Mouse (Mus musculus): ENCODE results near the gene Myl6. TPM values are rescaled to one million over a fixed set of nuclear protein-coding genes. Genes with fewer than 3 reads are reported as not detected.

The Myl6 gene
- total RNA-seq (2023) = 738 TPM

DNA sequence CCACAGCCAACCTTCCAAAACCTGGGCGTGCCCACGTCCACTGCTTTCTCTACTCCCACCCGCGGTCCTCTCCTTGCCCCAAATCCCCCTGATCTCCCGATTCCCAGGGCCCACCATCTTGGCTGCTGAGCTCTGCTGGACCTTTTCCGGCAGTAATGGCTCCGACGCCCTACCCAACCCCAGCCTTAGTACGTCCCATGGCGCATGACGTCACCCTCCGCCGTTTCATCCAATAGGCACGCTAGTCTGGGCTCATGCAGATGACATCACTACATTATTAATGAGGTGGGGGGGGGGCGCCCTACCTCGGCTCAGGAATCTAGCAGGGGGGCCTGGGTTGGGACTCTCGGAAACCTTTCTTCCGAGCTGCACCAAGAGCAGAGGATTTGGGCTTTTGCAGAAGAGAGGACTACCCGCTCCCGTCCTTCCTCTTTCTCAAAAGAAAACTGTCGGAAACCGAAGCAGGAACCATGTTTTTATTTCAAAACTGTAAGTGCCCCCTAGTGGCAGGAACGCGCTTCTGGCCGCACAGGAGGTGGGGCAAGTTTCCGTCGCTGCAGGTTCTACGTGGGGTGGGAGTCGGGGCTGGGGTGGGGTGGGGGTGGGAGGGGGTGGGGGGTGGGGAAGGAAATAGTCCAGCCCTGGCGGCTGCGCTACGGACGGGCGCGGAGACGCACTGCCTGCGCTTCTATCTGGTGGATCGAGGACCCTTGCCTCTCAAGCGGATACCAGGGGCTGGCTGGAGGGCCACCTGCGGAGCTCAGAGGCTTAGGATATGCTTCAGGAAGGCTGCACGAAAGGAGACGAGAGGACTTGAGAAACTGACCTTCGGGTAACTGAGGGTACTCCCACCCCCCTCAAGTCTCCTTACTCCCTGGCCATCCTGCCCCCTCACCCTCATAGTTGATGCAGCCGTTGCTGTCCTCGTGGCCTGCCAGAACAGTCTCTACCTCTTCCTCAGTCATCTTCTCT lies at the start of gene Myl6:
Myl6 (minus strand) TSS at position 451 of the 972 bp plus-strand sequence.

GRCm38 (mm10) chr10:128525671-128526308 lies 31.8 kb upstream of the Myl6 start, which contains the start of gene Esyt1:
Gene Esyt1 (minus strand): TSS chr10:128525871.

GRCm38 (mm10) chr10:128498590-128498989 lies 4.6 kb upstream of the Myl6 start, which contains the start of gene Myl6b:
Gene Myl6b (minus strand): TSS chr10:128498685.

GRCm38 (mm10) chr10:128458719-128459408 lies 35.1 kb downstream of the Myl6 start, which contains the start of gene Smarcc2:
Gene Smarcc2 (plus strand): TSS chr10:128459248.

Other genes with a start within 250 kb of the Myl6 start
- gene Apon, start 240.0 kb downstream of the Myl6 start, total RNA-seq (2023) = not detected
- gene Apof, start 225.5 kb downstream of the Myl6 start, total RNA-seq (2023) = not detected
- 64.0 TPM for gene Stat2, start 223.6 kb downstream of the Myl6 start, total RNA-seq (2023)
- gene Il23a, start 195.4 kb downstream of the Myl6 start, total RNA-seq (2023) = not detected
- gene Pan2, start 190.8 kb downstream of the Myl6 start, total RNA-seq (2023) = 41.8 TPM
- gene Cnpy2, start 171.7 kb downstream of the Myl6 start, total RNA-seq (2023) = 29.1 TPM
- 90.9 TPM for gene Cs, start 156.4 kb downstream of the Myl6 start, total RNA-seq (2023)
- gene Coq10a, start 125.1 kb downstream of the Myl6 start, total RNA-seq (2023) = 27.2 TPM
- 51.7 TPM for gene Ankrd52, start 117.0 kb downstream of the Myl6 start, total RNA-seq (2023)
- gene Slc39a5, start 92.9 kb downstream of the Myl6 start, total RNA-seq (2023) = not detected
- 39.4 TPM for gene Nabp2, start 82.7 kb downstream of the Myl6 start, total RNA-seq (2023)
- gene Rnf41, start 82.5 kb downstream of the Myl6 start, total RNA-seq (2023) = 28.5 TPM
- gene Smarcc2, start 34.9 kb downstream of the Myl6 start, total RNA-seq (2023) = 126 TPM
- not detected for gene Myl6b, start 4.5 kb upstream of the Myl6 start, total RNA-seq (2023)
- gene Esyt1, start 31.7 kb upstream of the Myl6 start, total RNA-seq (2023) = 269 TPM
- 34.6 TPM for gene Zc3h10, start 53.6 kb upstream of the Myl6 start, total RNA-seq (2023)
- gene Rpl41, start 55.2 kb upstream of the Myl6 start, total RNA-seq (2023) = 4,129 TPM
- gene Pa2g4, start 71.8 kb upstream of the Myl6 start, total RNA-seq (2023) = 68.6 TPM
- gene Erbb3, start 95.5 kb upstream of the Myl6 start, total RNA-seq (2023) = 1.3 TPM
- 1,438 TPM for gene Rps26, start 132.6 kb upstream of the Myl6 start, total RNA-seq (2023)
- 7.3 TPM for gene Ikzf4, start 151.8 kb upstream of the Myl6 start, total RNA-seq (2023)
- gene Suox, start 179.9 kb upstream of the Myl6 start, total RNA-seq (2023) = 12.7 TPM
- 33.4 TPM for gene Rab5b, start 202.1 kb upstream of the Myl6 start, total RNA-seq (2023)
- gene Pmel, start 210.1 kb upstream of the Myl6 start, total RNA-seq (2023) = 0.53 TPM
- 33.1 TPM for gene Cdk2, start 210.9 kb upstream of the Myl6 start, total RNA-seq (2023)

All from CD4-positive naive resting alpha-beta T cell, adult 57 days (primary cell).